Mouse (Mus musculus) liver, adult 2 months (tissue): ENCODE results near the gene Tbc1d5. TPM values are rescaled to one million over a fixed set of nuclear protein-coding genes. Genes with fewer than 3 reads are reported as not detected.
A peak's percentile ranks its signal among the peaks of the same experiment; 100 is the strongest.

Source experiments
- DNase-seq: peaks from one replicate; pipeline ENCODE4 v3.0.0-alpha.2; 2011; ENCODE audit warnings: low read depth, low spot score; ENCODE audit errors: extremely low read depth
- H3K27ac ChIP-seq: fragments of 200-500 bp; replicated peaks from 2 replicates; pipeline ENCODE4 v1.5.1; 2012; ENCODE audit warnings: low read depth, mild to moderate bottlenecking, control low read depth, inconsistent platforms, low read length; ENCODE audit not compliant: insufficient read depth
- H3K27me3 ChIP-seq: fragments of 200-500 bp; 2 replicates; pipeline ENCODE4 v1.6.1; 2012; ENCODE audit warnings: mild to moderate bottlenecking, moderate library complexity, low read length, inconsistent platforms; ENCODE audit not compliant: control insufficient read depth, insufficient read depth
- H3K36me3 ChIP-seq: fragments of 200-500 bp; 2 replicates; pipeline ENCODE4 v1.6.1; 2012; ENCODE audit warnings: low read length, inconsistent platforms; ENCODE audit not compliant: control insufficient read depth, insufficient read depth
- H3K4me1 ChIP-seq: fragments of 200-500 bp; 2 replicates; pipeline ENCODE4 v1.6.1; 2011; ENCODE audit warnings: low read length; ENCODE audit not compliant: control insufficient read depth, insufficient read depth
- H3K4me3 ChIP-seq: fragments of 200-500 bp; 2 replicates; pipeline ENCODE4 v1.5.1; 2011; ENCODE audit warnings: low read depth, mild to moderate bottlenecking, control low read depth, low read length, moderate library complexity; ENCODE audit not compliant: insufficient read depth
- H3K79me2 ChIP-seq: fragments of 200-500 bp; 2 replicates; pipeline ENCODE4 v1.6.1; 2012; ENCODE audit warnings: inconsistent platforms, mild to moderate bottlenecking, low read length, moderate library complexity; ENCODE audit not compliant: control insufficient read depth, insufficient read depth
- H3K9ac ChIP-seq: fragments of 200-500 bp; 2 replicates; pipeline ENCODE4 v1.6.1; 2012; ENCODE audit warnings: low read depth, mild to moderate bottlenecking, control low read depth, inconsistent platforms, low read length
- CTCF ChIP-seq: fragments of 200-500 bp; IDR thresholded peaks from 2 replicates; pipeline ENCODE4 v1.5.1; 2011; ENCODE audit warnings: low read depth, low read length, control low read depth
- POLR2A ChIP-seq: fragments of 200-500 bp; IDR thresholded peaks from 2 replicates; pipeline ENCODE4 v1.6.1; 2011; ENCODE audit warnings: low read length, control low read depth; ENCODE audit not compliant: insufficient read depth; ENCODE audit errors: extremely low read depth
- WGBS: fragments of 180-500 bp; shearing (Covaris S2); methylation state at CpG from one replicate; pipeline ENCODE4 v1.1.7; 2018; 5-methylcytosine and 5-hydroxymethylcytosine counted together
- polyA plus RNA-seq: library from polyadenylated mRNA; depleted of rRNA; stranded (reverse); fragments of >200 nt; gene quantifications from 2 replicates; pipeline ENCODE4 v1.2.3, GENCODE M21; 2012
- total RNA-seq: library from RNA; depleted of rRNA; stranded (reverse); fragments of >200 nt; gene quantifications from 2 replicates; pipeline ENCODE4 v1.2.3, GENCODE M21; 2014

The Tbc1d5 gene
- total and polyA plus RNA-seq, 2 experiments: 5.2 to 8.9 TPM

DNA sequence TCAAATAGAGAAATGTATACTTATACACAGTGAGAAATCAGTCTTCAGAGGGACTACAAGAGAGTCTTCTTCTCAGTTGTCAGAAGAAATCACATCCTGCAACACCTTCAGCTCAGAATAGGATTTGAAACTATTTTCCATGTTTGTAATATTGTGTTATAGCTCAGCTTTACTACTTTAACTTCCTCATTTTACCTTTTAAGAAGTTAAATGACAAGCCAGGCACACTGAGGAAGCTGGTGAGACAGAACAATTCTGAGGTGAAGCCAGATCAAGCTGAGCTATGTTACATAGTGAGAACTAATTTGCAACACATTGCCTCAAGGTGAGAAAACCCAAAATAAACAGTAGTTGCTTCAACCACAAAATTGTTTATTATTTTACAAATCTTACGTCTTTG, 135.3 kb downstream of the Tbc1d5 start:
- Histone ChIP-seq H3K9ac (no peak overlapping the region), H3K27me3 (no peaks in the 10 kb centered on the region), H3K36me3 (no peaks in the 10 kb centered on the region), H3K27ac (no peak overlapping the region), H3K79me2 (no peaks in the 10 kb centered on the region; the same call in 1 of the 2 replicates), H3K4me1 (no peaks in the 10 kb centered on the region), H3K4me3 (no peak overlapping the region)
- no peak for DNase-seq
- TF ChIP-seq POLR2A (no peak), CTCF (no peak)
- WGBS: 80% methylated on average over 1 of the region's 1 CpGs

DNA sequence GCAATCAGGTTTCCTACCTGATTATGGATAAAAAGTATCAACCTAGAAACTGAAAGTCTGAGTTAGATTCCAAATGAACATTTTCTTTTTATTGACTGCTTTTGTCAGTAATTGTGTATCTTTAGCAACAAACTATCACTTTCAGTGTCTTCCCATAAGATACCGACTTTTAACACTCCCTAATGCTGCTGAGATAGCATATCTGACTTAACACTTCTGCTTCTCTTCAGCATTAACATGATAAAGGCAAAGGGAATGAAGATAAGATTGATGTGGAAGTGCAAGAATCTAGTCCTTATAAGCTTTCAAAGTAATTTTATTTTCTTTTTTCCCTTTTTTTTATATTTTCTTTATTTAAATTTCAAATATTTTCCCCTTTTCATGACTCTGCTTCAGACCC, 138.3 kb downstream of the Tbc1d5 start:
- Histone ChIP-seq H3K79me2 (no peaks in the 10 kb centered on the region; the same call in 1 of the 2 replicates), H3K36me3 (no peaks in the 10 kb centered on the region), H3K27ac (no peak overlapping the region), H3K4me3 (no peak overlapping the region), H3K9ac (no peak overlapping the region), H3K4me1 (no peaks in the 10 kb centered on the region; the same call in 1 of the 2 replicates), H3K27me3 (no peaks in the 10 kb centered on the region)
- TF ChIP-seq CTCF (no peak), POLR2A (no peak)
- WGBS: 44% methylated on average over 1 of the region's 1 CpGs
- no peak for DNase-seq

DNA sequence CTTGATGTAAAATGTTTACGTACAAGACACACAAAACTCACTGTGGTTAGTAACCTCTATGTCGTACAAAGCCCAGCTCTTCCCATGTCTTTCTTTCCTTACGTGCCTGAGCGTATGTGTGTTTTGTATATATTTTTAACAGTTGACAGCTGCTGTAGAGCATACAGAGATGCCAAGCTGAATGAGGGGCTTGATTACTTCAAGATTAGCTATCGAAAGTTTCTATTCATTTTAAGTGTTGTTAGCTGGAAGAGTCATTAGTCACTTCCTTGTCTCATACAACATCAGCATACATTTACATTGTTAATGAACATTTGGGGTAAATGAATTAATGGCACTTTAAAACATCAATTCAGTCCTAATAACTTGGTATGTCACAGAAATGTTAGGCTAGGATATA, 155.9 kb downstream of the Tbc1d5 start:
- H3K79me2 ChIP-seq: no peaks in the 10 kb centered on the region; the same call in 1 of the 2 replicates
- DNase-seq: no peak
- WGBS: 97% methylated on average over 5 of the region's 5 CpGs

DNA sequence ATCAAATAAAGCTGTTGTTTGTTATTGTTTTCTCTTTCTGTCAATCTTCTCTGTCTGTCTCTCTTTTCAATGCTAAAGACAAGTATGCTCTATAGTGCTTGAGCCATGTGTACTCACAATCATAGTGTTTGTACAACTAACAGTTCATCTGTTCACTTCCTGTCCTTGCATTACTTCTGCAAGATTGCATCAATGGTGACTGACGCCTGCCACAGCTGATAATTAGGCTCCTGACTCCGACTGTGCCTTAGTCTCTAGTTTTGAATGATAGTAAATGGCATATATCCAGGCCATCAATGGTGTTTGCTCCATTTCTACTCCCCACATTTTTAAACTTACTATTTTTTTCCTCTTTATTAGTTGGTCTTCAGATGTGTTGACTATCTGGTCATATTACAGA, 162.8 kb downstream of the Tbc1d5 start:
- 53% methylated on average over 2 of the region's 2 CpGs for WGBS

More for the DNA sequence above, 155.9 kb downstream of the Tbc1d5 start:
- no peaks in the 10 kb centered on the region for H3K27me3 ChIP-seq
- no peaks in the 10 kb centered on the region for H3K4me1 ChIP-seq
- TF ChIP-seq CTCF (no peak), POLR2A (no peak)
- no peaks in the 10 kb centered on the region for H3K36me3 ChIP-seq
- no peak overlapping the region for H3K9ac ChIP-seq
- H3K4me3 ChIP-seq: no peak overlapping the region
- no peak overlapping the region for H3K27ac ChIP-seq

DNA sequence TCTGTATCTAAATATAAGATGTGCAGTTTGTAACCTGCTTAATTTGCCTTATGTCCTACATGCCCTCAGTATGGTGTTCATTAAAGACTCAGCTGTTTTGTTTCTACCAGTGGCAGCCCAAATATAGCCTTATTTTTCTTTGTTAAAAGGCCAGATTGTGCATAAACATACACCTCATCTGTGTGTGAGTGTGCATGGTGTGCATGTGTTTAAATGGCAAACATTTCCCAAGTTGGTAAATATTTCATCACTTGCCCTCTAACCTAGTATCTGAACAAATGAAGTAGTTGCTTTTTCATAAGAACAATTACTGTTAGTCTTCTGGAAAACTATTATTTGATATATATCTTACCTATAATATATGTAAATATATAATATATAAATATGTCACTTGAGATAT, 165.2 kb downstream of the Tbc1d5 start:
- Histone ChIP-seq H3K9ac (no peak overlapping the region), H3K27ac (no peak overlapping the region; the same call in 1 of the 2 replicates), H3K4me1 (no peaks in the 10 kb centered on the region; the same call in 1 of the 2 replicates), H3K27me3 (no peaks in the 10 kb centered on the region), H3K36me3 (no peaks in the 10 kb centered on the region), H3K4me3 (no peak overlapping the region), H3K79me2 (no peaks in the 10 kb centered on the region)
- peak; percentile 95 for DNase-seq
- no peak for TF ChIP-seq POLR2A
- TF ChIP-seq CTCF: no peak

More for the DNA sequence above, 162.8 kb downstream of the Tbc1d5 start:
- Histone ChIP-seq H3K27me3 (no peaks in the 10 kb centered on the region), H3K36me3 (no peaks in the 10 kb centered on the region), H3K4me3 (no peak overlapping the region), H3K27ac (no peak overlapping the region), H3K79me2 (no peaks in the 10 kb centered on the region; the same call in 1 of the 2 replicates), H3K9ac (no peak overlapping the region), H3K4me1 (no peaks in the 10 kb centered on the region; the same call in 1 of the 2 replicates)
- DNase-seq: no peak
- no peak for TF ChIP-seq CTCF
- no peak for TF ChIP-seq POLR2A

DNA sequence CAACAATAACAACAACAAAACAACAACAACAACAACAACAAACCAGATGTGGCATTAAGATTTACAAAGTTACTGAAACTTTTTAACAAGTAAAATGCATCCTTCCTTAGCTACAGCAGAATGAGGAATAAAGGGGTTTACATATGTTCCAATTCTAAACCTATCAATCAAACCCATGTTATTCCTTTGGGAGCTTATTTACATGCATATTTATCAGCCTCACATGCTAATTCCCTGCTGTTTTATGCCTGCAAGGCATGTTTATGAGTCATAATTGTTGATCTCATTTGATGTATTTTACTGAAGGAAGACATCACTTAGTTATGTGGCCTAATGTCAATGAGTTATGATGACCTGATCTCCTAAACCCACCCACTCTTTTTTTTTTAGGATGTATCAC, 176.0 kb downstream of the Tbc1d5 start:
- Histone ChIP-seq H3K4me3 (no peak overlapping the region), H3K27me3 (no peaks in the 10 kb centered on the region), H3K36me3 (no peaks in the 10 kb centered on the region), H3K4me1 (no peaks in the 10 kb centered on the region), H3K27ac (no peak overlapping the region), H3K9ac (no peak overlapping the region), H3K79me2 (no peaks in the 10 kb centered on the region; the same call in 1 of the 2 replicates)
- no peak for TF ChIP-seq CTCF
- TF ChIP-seq POLR2A: no peak
- DNase-seq: no peak
